ENCODE assay signal across 23 mouse cellular contexts in genomic region chr8:121708406-121708805, GRCm38 (mm10). TPM values are rescaled to one million over a fixed set of nuclear protein-coding genes. Genes with fewer than 3 reads are reported as not detected.
DNase-seq lines count a peak whose midpoint lies in the region; ATAC-seq lines count a peak whose summit lies in the region.
"Had no signal": no experiment of that assay in that cellular context is flagged by ENCODE, and none has a peak within 500 bp of the region (broad histone marks: within the 10 kb centered on the region; RNA-seq: fewer than 3 reads in every experiment).

No protein-coding gene starts in this region.

- DNase-seq in kidney, adult 11 months = peak; percentile 61
- DNase-seq in kidney, adult 9 months = peak; percentile 64
- DNase-seq in kidney, postnatal 10 days = peak; percentile 51
- no peak for DNase-seq in embryo, embryonic 11 days
- no peak for DNase-seq in layer of hippocampus, adult 18-20 months (ENCODE audit: low spot score in 2 of 2)
- no peak for DNase-seq in urinary bladder, postnatal 14 days (ENCODE audit: low spot score)
- DNase-seq: adrenal gland, adult 8-10 months; adrenal gland, postnatal 36 days; cerebellum, adult 2 months; cerebellum, postnatal 10 days; gastrocnemius, postnatal 10 days; heart, adult 2 months; heart, postnatal 14 days had no signal

- H3K9me3 ChIP-seq in kidney, embryonic 14.5 days (ENCODE audit: control insufficient read depth, low read length) = no peaks in the 10 kb centered on the region
- H3K9me3 ChIP-seq in midbrain, embryonic 13.5 days = no peaks in the 10 kb centered on the region
- H3K9me3 ChIP-seq: embryonic facial prominence, embryonic 15.5 days; forebrain, embryonic 10.5 days; heart, embryonic 15.5 days; hindbrain, embryonic 13.5 days had no signal

- no peak overlapping the region for H3K27ac ChIP-seq in kidney, embryonic 14.5 days (ENCODE audit: low read depth, low read length)
- no peak overlapping the region for H3K27ac ChIP-seq in midbrain, embryonic 13.5 days
- H3K27ac ChIP-seq: embryonic facial prominence, embryonic 15.5 days; forebrain, embryonic 10.5 days; heart, adult 2 months; heart, embryonic 15.5 days; hindbrain, embryonic 13.5 days had no signal

- ATAC-seq in kidney, embryonic 14.5 days (ENCODE audit: low FRiP score, low TSS enrichment) = no peak
- ATAC-seq in midbrain, embryonic 13.5 days = no peak
- ATAC-seq: forebrain, embryonic 16.5 days had no signal

- H3K4me2 ChIP-seq in kidney, embryonic 14.5 days (replicated peaks; ENCODE audit: low read depth, low read length) = no peak overlapping the region
- no peak overlapping the region for H3K4me2 ChIP-seq in midbrain, embryonic 13.5 days (replicated peaks)
- H3K4me2 ChIP-seq: embryonic facial prominence, embryonic 15.5 days; heart, embryonic 11.5 days; heart, embryonic 15.5 days; hindbrain, embryonic 13.5 days had no signal

- no peak overlapping the region for H3K4me3 ChIP-seq in kidney, embryonic 14.5 days (ENCODE audit: low read length)
- no peak overlapping the region for H3K4me3 ChIP-seq in midbrain, embryonic 13.5 days (replicated peaks)
- H3K4me3 ChIP-seq: embryonic facial prominence, embryonic 15.5 days; erythroblast, embryonic 14.5 days; forebrain, embryonic 10.5 days; heart, adult 2 months; heart, embryonic 15.5 days; hindbrain, embryonic 13.5 days had no signal

- H3K36me3 ChIP-seq in kidney, embryonic 14.5 days (ENCODE audit: control insufficient read depth, insufficient read depth, low read length) = no peaks in the 10 kb centered on the region
- H3K36me3 ChIP-seq in midbrain, embryonic 13.5 days = no peaks in the 10 kb centered on the region
- H3K36me3 ChIP-seq: embryonic facial prominence, embryonic 15.5 days; forebrain, embryonic 10.5 days; heart, embryonic 15.5 days; hindbrain, embryonic 13.5 days had no signal

- H3K27me3 ChIP-seq in kidney, embryonic 14.5 days (ENCODE audit: control insufficient read depth, insufficient read depth, low read length) = no peaks in the 10 kb centered on the region
- no peaks in the 10 kb centered on the region for H3K27me3 ChIP-seq in midbrain, embryonic 13.5 days
- H3K27me3 ChIP-seq: embryonic facial prominence, embryonic 15.5 days had no signal

- H3K4me1 ChIP-seq in kidney, embryonic 14.5 days (ENCODE audit: control insufficient read depth, insufficient read depth, low read length) = 0 out of 2 replicates have a peak, but pooled peaks cover 3% of the 10 kb centered on the region
- H3K4me1 ChIP-seq in midbrain, embryonic 13.5 days (replicated peaks) = no peaks in the 10 kb centered on the region
- H3K4me1 ChIP-seq: embryonic facial prominence, embryonic 15.5 days; heart, embryonic 15.5 days; hindbrain, embryonic 13.5 days had no signal

- WGBS in kidney, embryonic 14.5 days = 45% methylated on average over 6 of the region's 6 CpGs
- 40% methylated on average over 6 of the region's 6 CpGs for WGBS in midbrain, embryonic 13.5 days

- no peak overlapping the region for H3K9ac ChIP-seq in kidney, embryonic 14.5 days (ENCODE audit: low read depth, low read length)
- H3K9ac ChIP-seq in midbrain, embryonic 13.5 days (replicated peaks) = no peak overlapping the region
- H3K9ac ChIP-seq: embryonic facial prominence, embryonic 15.5 days; heart, embryonic 15.5 days; hindbrain, embryonic 13.5 days had no signal

RNA-seq across cellular contexts. Expression of gene Jph3, which starts 21.0 kb away (rescaled TPM):
- polyA plus RNA-seq in kidney, embryonic 14.5 days (2014; fragmentation: Nextera tagmentation; extraction: Ambion mirVana) = 0.30 and 0.46 TPM in 2 replicates
- polyA plus RNA-seq in midbrain, embryonic 13.5 days (2015; fragmentation: Nextera tagmentation; extraction: Ambion mirVana) = 62.3 and 65.4 TPM in 2 replicates
- 100 to 1,000 TPM; 344 to 371 TPM for total RNA-seq in layer of hippocampus, adult 18-20 months (2021)
- total RNA-seq: heart, postnatal 14 days; hematopoietic stem cell, adult 5-6 weeks had no signal
- polyA plus RNA-seq: erythroblast, embryonic 14.5 days had no signal

RNA-seq across cellular contexts. Expression of gene Zcchc14, which starts 55.7 kb away (rescaled TPM):
- polyA plus RNA-seq in kidney, embryonic 14.5 days (2014; fragmentation: Nextera tagmentation; extraction: Ambion mirVana) = 19.3 and 26.9 TPM in 2 replicates
- polyA plus RNA-seq in midbrain, embryonic 13.5 days (2015; fragmentation: Nextera tagmentation; extraction: Ambion mirVana) = 27.6 and 29.5 TPM in 2 replicates
- total RNA-seq in layer of hippocampus, adult 18-20 months (2021) = 10 to 100 TPM; 88.8 to 90.1 TPM
- polyA plus RNA-seq: erythroblast, embryonic 14.5 days had no signal

Comparison
In these comparisons a context has a peak if more than half of its experiments do, and no peak if none do; other contexts are left out.
1. DNase-seq: peak in kidney, adult 11 months (single experiment), kidney, adult 9 months (single experiment) and kidney, postnatal 10 days (single experiment); none in embryo, embryonic 11 days (single experiment), layer of hippocampus, adult 18-20 months (0 of 2) and urinary bladder, postnatal 14 days (single experiment).
2. RNA of gene Jph3, which starts 21.0 kb away (polyA plus RNA-seq): 62.3 to 65.4 TPM in midbrain, embryonic 13.5 days; 0.30 to 0.46 TPM in kidney, embryonic 14.5 days; every median in the first group is over 10 times any median in the second.